Comparison of ENCODE assay signal across 23 mouse cellular contexts in genomic region chr1:160919383-160919782, GRCm38 (mm10). TPM values are rescaled to one million over a fixed set of nuclear protein-coding genes. Genes with fewer than 3 reads are reported as not detected.
DNase-seq lines count a peak whose midpoint lies in the region; ATAC-seq lines count a peak whose summit lies in the region.
"Had no signal": no experiment of that assay in that cellular context is flagged by ENCODE, and none has a peak within 500 bp of the region (broad histone marks: within the 10 kb centered on the region; RNA-seq: fewer than 3 reads in every experiment).

No protein-coding gene starts in this region.

- H3K27ac ChIP-seq in brown adipose tissue, adult 24 weeks (replicated peaks; ENCODE audit: low read depth, low read length): peak overlapping the region; percentile 47
- H3K27ac ChIP-seq in kidney, embryonic 14.5 days (ENCODE audit: low read depth, low read length): no peak overlapping the region
- H3K27ac ChIP-seq: embryonic facial prominence, embryonic 13.5 days; embryonic facial prominence, embryonic 15.5 days; forebrain, embryonic 10.5 days; forebrain, embryonic 12.5 days had no signal

- DNase-seq in kidney, adult 8-10 months: no peak
- DNase-seq in lung, postnatal 36 days: no peak
- DNase-seq: adrenal gland, adult 2 months; adrenal gland, postnatal 10 days; adrenal gland, postnatal 25 days; cerebellum, adult 11-12 months; cerebellum, adult 2 months; cerebellum, adult 9-10 months; cerebellum, postnatal 10 days; cerebellum, postnatal 25 days; embryo, embryonic 11 days had no signal

- peaks cover 23% of the 10 kb centered on the region for H3K4me1 ChIP-seq in brown adipose tissue, adult 24 weeks (ENCODE audit: control insufficient read depth, insufficient read depth, insufficient read length, low read length)
- H3K4me1 ChIP-seq in kidney, embryonic 14.5 days (ENCODE audit: control insufficient read depth, insufficient read depth, low read length): 0 out of 2 replicates have a peak, but pooled peaks cover 2% of the 10 kb centered on the region
- H3K4me1 ChIP-seq: embryonic facial prominence, embryonic 13.5 days; embryonic facial prominence, embryonic 15.5 days; forebrain, embryonic 10.5 days; forebrain, embryonic 12.5 days had no signal

- no peak overlapping the region for H3K4me3 ChIP-seq in brown adipose tissue, adult 24 weeks (ENCODE audit: insufficient read depth, low read depth, low read length)
- no peak overlapping the region for H3K4me3 ChIP-seq in kidney, embryonic 14.5 days (ENCODE audit: low read length)
- H3K4me3 ChIP-seq: embryonic facial prominence, embryonic 13.5 days; embryonic facial prominence, embryonic 15.5 days; erythroblast, embryonic 14.5 days; forebrain, embryonic 10.5 days; forebrain, embryonic 12.5 days had no signal

- no peak overlapping the region for H3K4me2 ChIP-seq in kidney, embryonic 14.5 days (replicated peaks; ENCODE audit: low read depth, low read length)
- H3K4me2 ChIP-seq: embryonic facial prominence, embryonic 13.5 days; embryonic facial prominence, embryonic 15.5 days; forebrain, embryonic 12.5 days had no signal

- no peak overlapping the region for H3K9ac ChIP-seq in kidney, embryonic 14.5 days (ENCODE audit: low read depth, low read length)
- H3K9ac ChIP-seq: embryonic facial prominence, embryonic 13.5 days; embryonic facial prominence, embryonic 15.5 days; forebrain, embryonic 12.5 days had no signal

- no peaks in the 10 kb centered on the region for H3K36me3 ChIP-seq in kidney, embryonic 14.5 days (ENCODE audit: control insufficient read depth, insufficient read depth, low read length)
- H3K36me3 ChIP-seq: embryonic facial prominence, embryonic 13.5 days; embryonic facial prominence, embryonic 15.5 days; forebrain, embryonic 12.5 days had no signal

- 89% methylated on average over 1 of the region's 1 CpGs for WGBS in kidney, embryonic 14.5 days

- no peaks in the 10 kb centered on the region for H3K9me3 ChIP-seq in kidney, embryonic 14.5 days (ENCODE audit: control insufficient read depth, low read length)
- H3K9me3 ChIP-seq: embryonic facial prominence, embryonic 13.5 days; embryonic facial prominence, embryonic 15.5 days; forebrain, embryonic 10.5 days; forebrain, embryonic 12.5 days had no signal

- ATAC-seq in common myeloid progenitor, adult 5-6 weeks (replicated peaks; ENCODE audit: low read depth, poor library complexity, severe bottlenecking): peak; percentile 29; the same call in 1 of the 2 replicates
- ATAC-seq in megakaryocyte, adult 5-6 weeks (ENCODE audit: poor library complexity, severe bottlenecking): peak; percentile 79
- 0 out of 2 replicates have a peak, but pooled peaks have one; percentile 35 for ATAC-seq in monocyte, adult 5-6 weeks (replicated peaks; ENCODE audit: insufficient number of reproducible peaks, low FRiP score, low TSS enrichment, poor library complexity, severe bottlenecking)
- no peak for ATAC-seq in kidney, embryonic 14.5 days (ENCODE audit: low FRiP score, low TSS enrichment)
- ATAC-seq: forebrain, embryonic 14.5 days; forebrain, embryonic 16.5 days had no signal

- H3K27me3 ChIP-seq in kidney, embryonic 14.5 days (ENCODE audit: control insufficient read depth, insufficient read depth, low read length): no peaks in the 10 kb centered on the region
- H3K27me3 ChIP-seq: embryonic facial prominence, embryonic 13.5 days; embryonic facial prominence, embryonic 15.5 days; forebrain, embryonic 12.5 days had no signal

RNA-seq across cellular contexts. Expression of gene Rc3h1, which starts 13.2 kb away (rescaled TPM):
- 13.5 and 13.6 TPM in 2 replicates for polyA plus RNA-seq in brown adipose tissue, adult 24 weeks (2012; ENCODE audit: insufficient read depth, insufficient read length, missing spikeins)
- total RNA-seq in common myeloid progenitor, adult 5-6 weeks (2017): 27.2 and 34.9 TPM in 2 replicates
- total RNA-seq in megakaryocyte, adult 5-6 weeks (2015): 28.8 and 33.1 TPM in 2 replicates
- 15.3 and 17.4 TPM in 2 replicates for total RNA-seq in megakaryocyte, adult 5-6 weeks (2017)
- total RNA-seq in monocyte, adult 5-6 weeks (2017): 28.3 to 44.1 TPM (median 33.3 TPM) in 3 replicates
- polyA plus RNA-seq in kidney, embryonic 14.5 days (2014; fragmentation: Nextera tagmentation; extraction: Ambion mirVana): 11.6 and 14.0 TPM in 2 replicates

RNA-seq across cellular contexts. Expression of gene Serpinc1, which starts 59.0 kb away (rescaled TPM):
- polyA plus RNA-seq in brown adipose tissue, adult 24 weeks (2012; ENCODE audit: insufficient read depth, insufficient read length, missing spikeins): 3.2 TPM in 1 of 2 replicates, not detected in the other
- 0.34 and 0.82 TPM in 2 replicates for total RNA-seq in common myeloid progenitor, adult 5-6 weeks (2017)
- 0.16 and 1.1 TPM in 2 replicates for total RNA-seq in megakaryocyte, adult 5-6 weeks (2015)
- total RNA-seq in megakaryocyte, adult 5-6 weeks (2017): 0.61 and 1.4 TPM in 2 replicates
- total RNA-seq in monocyte, adult 5-6 weeks (2017): 0.64 to 7.9 TPM (median 0.68 TPM) in 3 replicates
- 1.9 and 2.2 TPM in 2 replicates for polyA plus RNA-seq in kidney, embryonic 14.5 days (2014; fragmentation: Nextera tagmentation; extraction: Ambion mirVana)
